Mouse (Mus musculus): ENCODE data around the gene Gfy. TPM values are rescaled to one million over a fixed set of nuclear protein-coding genes. Genes with fewer than 3 reads are reported as not detected.
A peak's percentile ranks its signal among the peaks of the same experiment; 100 is the strongest.
"Not testable (repeated sequence)": the region's sequence is repeated elsewhere in the genome, so short reads cannot be mapped to it uniquely, and the experiment has no call there.

Gfy gene
- total RNA-seq, 2 experiments from 2014 or later: 0.18 TPM; not detected in 1

DNA sequence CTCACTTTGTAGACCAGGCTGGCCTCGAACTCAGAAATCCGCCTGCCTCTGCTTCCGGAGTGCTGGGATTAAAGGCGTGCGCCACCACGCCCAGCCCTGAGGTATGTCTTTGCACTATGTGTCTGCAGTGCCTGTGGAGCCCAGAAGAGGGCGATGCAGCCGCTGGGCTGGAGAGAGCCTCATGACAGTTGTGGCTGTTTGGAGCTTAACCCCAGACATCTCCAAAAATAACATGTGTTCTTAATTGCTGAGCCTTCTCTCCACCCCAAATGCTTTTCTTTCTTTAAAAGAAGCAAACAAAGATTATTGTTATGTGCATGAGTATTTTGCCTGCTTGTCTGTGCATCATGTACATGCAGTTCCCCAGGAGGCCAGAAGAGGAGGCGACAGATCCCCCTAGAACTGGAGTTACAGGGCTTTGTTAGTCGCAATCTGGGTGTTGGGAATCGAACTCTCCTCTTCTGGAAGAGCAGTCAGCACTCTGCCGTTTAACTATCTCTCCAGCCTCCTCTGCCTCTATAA, 24.3 kb downstream of the Gfy start:
- intact Hi-C loops (cut with DNase I): no loop called here
- no peak for DNase-seq (ENCODE audit: low spot score in 2 of 2)

DNA sequence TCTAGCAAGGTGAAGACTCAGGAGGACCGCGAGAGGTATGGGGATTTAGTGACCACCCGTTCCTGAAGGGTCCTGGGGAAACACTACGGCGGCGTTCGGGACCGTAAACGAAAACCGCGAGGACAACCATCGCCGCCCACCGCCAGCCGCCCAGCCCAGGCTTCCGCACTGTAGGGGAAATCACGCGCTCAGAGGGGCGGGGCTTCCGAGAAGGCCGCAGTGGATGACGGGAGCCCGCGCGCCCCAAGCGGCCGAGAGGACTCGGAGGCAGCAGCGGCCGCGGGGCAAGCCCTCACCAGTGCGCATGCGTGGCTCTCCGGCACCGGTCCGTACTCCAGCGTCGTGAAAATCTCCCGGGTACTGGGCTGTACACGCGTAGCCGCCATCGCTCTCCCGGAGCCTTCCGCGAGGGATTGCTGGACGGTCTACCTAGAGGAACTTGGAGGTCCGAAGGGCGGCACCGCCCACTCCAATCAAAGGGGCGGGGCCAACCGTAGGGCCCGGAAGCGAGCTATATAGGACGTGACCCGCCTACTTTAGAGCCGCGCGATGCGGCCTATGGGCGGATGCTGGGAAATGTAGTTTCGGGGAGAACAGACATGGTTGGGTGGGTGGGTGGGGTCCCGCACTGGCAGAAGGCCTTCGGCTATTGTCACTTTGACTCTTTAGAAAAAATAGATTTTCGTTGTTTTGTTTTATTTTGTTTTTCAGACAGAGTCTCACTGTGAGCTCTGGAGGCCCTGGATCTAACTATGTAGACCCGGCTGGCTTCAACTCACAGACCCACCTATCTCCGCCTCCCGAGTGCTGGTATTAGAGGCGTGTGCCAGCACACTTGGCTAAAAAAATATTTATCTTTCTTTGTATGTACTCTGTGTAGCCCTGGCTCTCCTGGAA, 25.0 kb downstream of the Gfy start, which contains the start of the genes Pih1d1 and Aldh16a1:
Gene Pih1d1 (plus strand): TSS at position 208 of the 897 bp plus-strand sequence.
Gene Aldh16a1 (minus strand): TSS at position 489 of the 897 bp plus-strand sequence.
- intact Hi-C loops (cut with DNase I): no loop called here
- DNase-seq (ENCODE audit: low spot score in 2 of 2): peak; percentile 98 to 99

DNA sequence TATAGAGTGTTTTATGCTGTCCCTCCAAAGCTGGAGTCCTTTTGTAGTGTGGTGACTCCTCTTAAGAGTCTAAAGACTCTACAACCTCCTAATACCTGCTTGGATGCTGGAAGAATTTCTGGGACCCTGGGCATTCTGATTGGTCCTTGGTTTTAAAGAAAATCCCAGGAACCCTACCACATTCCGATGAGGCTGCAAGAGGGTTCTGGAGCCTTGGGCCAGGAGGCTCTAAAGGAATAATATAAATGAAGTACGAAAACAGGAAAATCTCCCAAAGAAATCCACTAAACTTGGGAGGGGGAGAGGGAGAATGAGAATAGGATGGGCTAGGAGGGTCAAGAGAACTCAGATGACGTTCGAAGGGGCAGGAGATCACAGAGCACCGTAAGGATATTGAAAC, 25.8 kb downstream of the Gfy start:
- intact Hi-C loops (cut with DNase I): no loop called here

DNA sequence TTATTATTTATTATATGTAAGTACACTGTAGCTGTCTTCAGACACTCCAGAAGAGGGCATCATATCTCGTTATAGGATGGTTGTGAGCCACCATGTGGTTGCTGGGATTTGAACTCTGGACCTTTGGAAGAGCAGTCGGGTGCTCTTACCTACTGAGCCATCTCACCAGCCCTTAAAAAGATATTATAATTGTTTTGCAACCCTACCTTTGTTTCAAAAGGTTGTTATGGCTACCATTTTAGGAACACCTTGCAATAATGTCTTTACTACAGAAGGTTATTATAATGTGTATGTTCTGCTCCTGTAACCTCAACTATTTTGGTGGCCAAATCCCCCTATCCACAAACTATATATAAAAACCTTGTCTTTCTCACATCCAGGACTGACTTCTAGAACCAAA, 26.3 kb downstream of the Gfy start:
- intact Hi-C loops (cut with DNase I); DNase-seq (ENCODE audit: low spot score in 2 of 2): not testable (repeated sequence)

More for the DNA sequence above, 25.8 kb downstream of the Gfy start:
- no peak for DNase-seq (ENCODE audit: low spot score in 2 of 2)

GRCm38 (mm10) chr7:45151303-45151702, 28.1 kb downstream of the Gfy start:
- intact Hi-C loops (cut with DNase I): no loop called here
- DNase-seq (ENCODE audit: low spot score in 2 of 2): no peak

DNA sequence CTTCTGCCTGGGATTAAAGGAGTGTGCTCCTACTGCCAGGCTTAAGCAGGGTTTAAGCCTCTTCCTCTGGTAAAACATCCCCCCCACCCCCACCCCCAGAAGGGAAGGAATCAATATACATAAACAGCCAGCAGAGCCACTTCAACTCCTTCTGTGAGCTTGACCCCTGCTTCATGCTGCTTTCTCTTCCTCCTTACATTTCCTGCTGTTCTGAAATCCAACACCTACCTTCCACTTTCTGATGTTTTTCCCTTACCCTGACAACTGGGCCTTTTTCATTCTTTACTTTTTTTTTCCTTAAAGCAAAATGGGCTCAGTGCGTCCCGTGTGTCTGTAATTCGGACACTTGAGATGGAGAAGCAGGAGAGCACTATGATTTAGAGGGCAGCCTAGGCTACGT, 29.0 kb downstream of the Gfy start:
- intact Hi-C loops (cut with DNase I): no loop called here
- DNase-seq (ENCODE audit: low spot score in 2 of 2): no peak

DNA sequence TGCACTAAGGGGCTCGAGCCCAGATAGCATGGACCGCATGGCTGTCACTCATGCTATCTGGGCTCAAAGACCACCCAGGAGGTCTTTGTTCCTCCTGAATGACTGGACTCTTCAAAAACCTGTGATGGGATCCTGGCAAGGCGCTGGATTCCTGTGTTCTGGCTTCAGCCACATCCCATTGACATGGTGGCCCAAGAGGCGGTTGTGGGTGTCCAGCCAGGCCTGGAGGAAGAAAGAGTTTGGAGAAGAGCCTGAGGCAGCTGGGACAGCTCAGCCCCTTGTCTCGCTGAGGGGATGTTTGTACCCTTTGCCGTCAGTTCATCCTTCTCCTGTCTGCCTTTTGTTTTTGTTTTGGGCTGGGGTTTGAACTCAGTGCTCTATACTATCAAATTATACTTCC, 29.8 kb downstream of the Gfy start:
- intact Hi-C loops (cut with DNase I): no loop called here
- DNase-seq (ENCODE audit: low spot score in 2 of 2): no peak

- intact Hi-C loops (cut with DNase I): no loop called here
- DNase-seq (ENCODE audit: low spot score in 2 of 2): no peak
Measured at GRCm38 (mm10) chr7:45148534-45149098, 30.8 kb downstream of the Gfy start.

GRCm38 (mm10) chr7:45147899-45148298, 31.5 kb downstream of the Gfy start:
- DNase-seq (ENCODE audit: low spot score in 2 of 2): no peak
- intact Hi-C loops (cut with DNase I): no loop called here

DNA sequence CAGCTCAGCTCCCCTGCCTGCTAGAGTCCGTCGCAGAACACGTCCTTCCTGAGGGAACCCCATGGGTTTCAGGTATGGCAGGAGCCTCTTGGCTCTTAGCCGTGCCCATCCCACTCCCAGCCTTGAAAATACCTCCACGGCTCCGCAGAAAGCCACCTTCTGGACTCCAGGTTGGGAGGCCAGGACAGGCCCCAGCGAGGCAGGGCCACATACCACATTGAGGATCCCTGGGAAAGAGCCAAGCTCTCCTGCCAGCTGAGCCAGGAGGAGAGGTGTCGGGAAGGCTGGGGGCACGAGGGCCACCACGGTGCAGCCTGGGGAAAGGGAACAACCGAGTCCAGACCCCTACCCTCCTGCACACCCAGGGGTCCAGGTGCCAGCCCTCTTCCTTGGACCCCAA, 32.1 kb downstream of the Gfy start:
- intact Hi-C loops (cut with DNase I): no loop called here
- no peak for DNase-seq (ENCODE audit: low spot score in 2 of 2)

DNA sequence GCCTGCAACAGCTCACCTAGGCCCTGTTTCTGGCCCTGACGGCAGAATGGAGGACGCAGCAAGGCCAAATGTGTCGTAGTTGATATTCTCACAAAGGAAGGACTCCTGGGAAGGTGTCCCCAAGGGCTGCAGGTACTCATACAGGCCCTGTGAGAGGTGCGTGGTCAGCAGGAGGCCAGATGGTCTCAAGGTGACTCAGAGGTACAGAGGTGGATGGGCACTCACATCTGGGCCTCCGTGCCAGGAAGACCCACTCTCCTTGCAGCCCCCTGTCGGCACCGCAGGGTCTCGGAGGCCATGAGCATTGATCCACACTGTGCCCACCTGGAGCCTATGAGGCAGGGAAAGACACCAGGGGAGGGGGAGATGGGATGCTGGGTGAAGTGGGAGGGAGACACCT, 33.9 kb downstream of the Gfy start:
- DNase-seq (ENCODE audit: low spot score in 2 of 2): no peak
- intact Hi-C loops (cut with DNase I): no loop called here

DNA sequence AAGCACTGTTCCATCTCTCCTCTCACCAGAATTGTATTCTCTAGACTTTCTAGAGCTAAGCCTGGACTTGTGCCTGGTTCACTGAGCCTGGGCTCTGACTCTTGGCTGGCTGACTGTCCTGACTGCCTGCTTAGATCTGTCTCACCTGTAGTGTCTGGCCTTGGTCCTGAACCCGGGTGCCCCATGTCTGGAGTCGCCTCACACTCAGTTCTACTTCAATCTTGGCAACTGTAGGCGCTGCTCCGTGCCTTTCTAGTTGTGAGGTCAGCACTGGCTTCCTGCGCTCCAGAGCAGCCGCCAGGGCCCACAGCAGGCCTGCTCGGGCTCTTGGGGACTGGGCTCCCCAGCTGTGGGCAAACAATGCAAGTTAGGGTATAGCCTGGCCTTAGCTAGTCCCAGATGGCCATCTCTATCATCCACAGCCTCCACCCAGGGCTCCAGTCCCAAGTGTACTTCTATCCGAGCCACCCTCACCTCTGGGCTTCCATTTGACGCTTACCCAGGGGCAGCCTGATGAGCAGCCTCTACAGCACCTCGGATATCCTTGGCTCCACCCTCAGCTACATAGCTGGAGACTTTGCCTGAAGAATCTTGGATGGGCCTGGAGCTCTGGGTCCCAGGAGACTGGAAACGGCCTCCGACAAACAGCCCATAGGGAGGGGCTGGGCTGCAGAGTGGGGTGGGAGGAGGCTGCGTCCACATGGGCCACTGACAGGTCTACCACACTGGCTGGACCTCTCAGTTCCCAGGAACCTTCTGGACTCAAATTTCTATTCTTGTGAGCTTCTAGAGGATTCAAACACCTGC, 34.8 kb downstream of the Gfy start:
- intact Hi-C loops (cut with DNase I): no loop called here
- no peak for DNase-seq (ENCODE audit: low spot score in 2 of 2)

- intact Hi-C loops (cut with DNase I): no loop called here
- DNase-seq (ENCODE audit: low spot score in 2 of 2): no peak
Measured at GRCm38 (mm10) chr7:45141914-45142313, 37.5 kb downstream of the Gfy start.

- intact Hi-C loops (cut with DNase I): no loop called here
- DNase-seq (ENCODE audit: low spot score in 2 of 2): no peak
Measured at GRCm38 (mm10) chr7:45141319-45141718, 38.0 kb downstream of the Gfy start.

GRCm38 (mm10) chr7:45139904-45140723, 39.3 kb downstream of the Gfy start:
- intact Hi-C loops (cut with DNase I): no loop called here

GRCm38 (mm10) chr7:45138403-45138802, 41.0 kb downstream of the Gfy start:
- intact Hi-C loops (cut with DNase I): no loop called here
- no peak for DNase-seq (ENCODE audit: low spot score in 2 of 2)

More at GRCm38 (mm10) chr7:45139904-45140723, 39.3 kb downstream of the Gfy start:
- DNase-seq (ENCODE audit: low spot score in 2 of 2): no peak

GRCm38 (mm10) chr7:45137171-45138006, 42.0 kb downstream of the Gfy start:
- DNase-seq (ENCODE audit: low spot score in 2 of 2): no peak
- intact Hi-C loops (cut with DNase I): no loop called here

GRCm38 (mm10) chr7:45135993-45136567, 43.3 kb downstream of the Gfy start, which contains the start of the genes Gm45713 and Flt3l:
Gene Gm45713, minus strand, starts transcription at chr7:45136231.
Gene Flt3l, minus strand, starts transcription at chr7:45136432.
- peak; percentile 87 for DNase-seq (ENCODE audit: low spot score in 2 of 2)
- intact Hi-C loops (cut with DNase I): loop anchor here (1.0 kb wide), 1 partner anchor 56 kb away; no protein-coding TSS in a partner anchor
